Mouse (Mus musculus): ENCODE results near the gene Dnajb8. TPM values are rescaled to one million over a fixed set of nuclear protein-coding genes. Genes with fewer than 3 reads are reported as not detected.

The Dnajb8 gene
- total RNA-seq (2021) = not detected
- long read RNA-seq = 0 reads

GRCm38 (mm10) chr6:88221968-88222367 is at the start of gene Dnajb8:
Dnajb8 (plus strand) TSS chr6:88222268.
- DNase-seq (ENCODE audit: low spot score in 2 of 2) = no peak

- no peak for DNase-seq (ENCODE audit: low spot score in 2 of 2)
Measured at GRCm38 (mm10) chr6:88174191-88174590, 47.9 kb upstream of the Dnajb8 start.

GRCm38 (mm10) chr6:88174676-88175075 is 47.4 kb upstream of the Dnajb8 start:
- DNase-seq (ENCODE audit: low spot score in 2 of 2) = no peak

- DNase-seq (ENCODE audit: low spot score in 2 of 2) = no peak
Measured at GRCm38 (mm10) chr6:88184671-88185070, 37.4 kb upstream of the Dnajb8 start.

- peak in 1 of 2 experiments; percentile 28 for DNase-seq (ENCODE audit: low spot score in 2 of 2)
Measured at GRCm38 (mm10) chr6:88188148-88188547, 33.9 kb upstream of the Dnajb8 start.

GRCm38 (mm10) chr6:88189312-88190042 is 32.6 kb upstream of the Dnajb8 start:
- peak; percentile 81 to 88 for DNase-seq (ENCODE audit: low spot score in 2 of 2)

GRCm38 (mm10) chr6:88190043-88190309 is 32.1 kb upstream of the Dnajb8 start:
- DNase-seq (ENCODE audit: low spot score in 2 of 2) = no peak

GRCm38 (mm10) chr6:88190310-88191023 is 31.6 kb upstream of the Dnajb8 start:
- DNase-seq (ENCODE audit: low spot score in 2 of 2) = peak in 1 of 2 experiments; percentile 21

GRCm38 (mm10) chr6:88191024-88191365 is 31.1 kb upstream of the Dnajb8 start:
- DNase-seq (ENCODE audit: low spot score in 2 of 2) = peak in 1 of 2 experiments; percentile 11

GRCm38 (mm10) chr6:88191411-88192070 is 30.5 kb upstream of the Dnajb8 start:
- peak in 1 of 2 experiments; percentile 14 for DNase-seq (ENCODE audit: low spot score in 2 of 2)

- no peak for DNase-seq (ENCODE audit: low spot score in 2 of 2)
Measured at GRCm38 (mm10) chr6:88192756-88193155, 29.3 kb upstream of the Dnajb8 start.

GRCm38 (mm10) chr6:88193433-88194052 is 28.5 kb upstream of the Dnajb8 start, which contains the start of gene Gata2:
Gata2 (plus strand) TSS chr6:88193891.
- DNase-seq (ENCODE audit: low spot score in 2 of 2) = peak in 1 of 2 experiments; percentile 27

- peak in 1 of 2 experiments; percentile 29 for DNase-seq (ENCODE audit: low spot score in 2 of 2)
Measured at GRCm38 (mm10) chr6:88194053-88194977, 27.8 kb upstream of the Dnajb8 start.

- no peak for DNase-seq (ENCODE audit: low spot score in 2 of 2)
Measured at GRCm38 (mm10) chr6:88194978-88195325, 27.1 kb upstream of the Dnajb8 start.

- DNase-seq (ENCODE audit: low spot score in 2 of 2) = peak in 1 of 2 experiments; percentile 26
Measured at GRCm38 (mm10) chr6:88196054-88196732, 25.9 kb upstream of the Dnajb8 start.

GRCm38 (mm10) chr6:88196733-88197312 is 25.2 kb upstream of the Dnajb8 start:
- DNase-seq (ENCODE audit: low spot score in 2 of 2) = no peak

- DNase-seq (ENCODE audit: low spot score in 2 of 2) = no peak
Measured at GRCm38 (mm10) chr6:88197313-88198069, 24.6 kb upstream of the Dnajb8 start.

- peak in 1 of 2 experiments; percentile 52 for DNase-seq (ENCODE audit: low spot score in 2 of 2)
Measured at GRCm38 (mm10) chr6:88198070-88198940, 23.8 kb upstream of the Dnajb8 start.
